Mouse (Mus musculus): ENCODE data around the gene Itgal.

GRCm38 (mm10) chr7:127272566-127272965 is 23.5 kb upstream of the Itgal start:
- TF ChIP-seq EP300 (optimal IDR thresholded peaks at IDR 0.05) (no peak), CTCF (IDR thresholded peaks at IDR 0.05; ENCODE audit: low read depth) (no peak)

Measured in stomach, postnatal 0 days (tissue).